Mouse (Mus musculus): ENCODE measurements around the gene Mtrr.

- no peak for TF ChIP-seq POLR2A (IDR thresholded peaks at IDR 0.05; ENCODE audit: borderline replicate concordance, extremely low read depth, insufficient read depth, insufficient read length, poor library complexity, severe bottlenecking)
- TF ChIP-seq CTCF (IDR thresholded peaks at IDR 0.05; ENCODE audit: borderline replicate concordance, extremely low read depth, insufficient read depth, insufficient read length), result no peak
Measured at GRCm38 (mm10) chr13:68607652-68608405, 25.9 kb upstream of the Mtrr start.
